Mouse (Mus musculus): ENCODE results near the gene Lrch4. TPM values are rescaled to one million over a fixed set of nuclear protein-coding genes. Genes with fewer than 3 reads are reported as not detected.
"Not testable (repeated sequence)": the region's sequence is repeated elsewhere in the genome, so short reads cannot be mapped to it uniquely, and the experiment has no call there.

Gene Lrch4
- total RNA-seq, 2 experiments from 2014 or later: 11.3 to 19.4 TPM

DNA sequence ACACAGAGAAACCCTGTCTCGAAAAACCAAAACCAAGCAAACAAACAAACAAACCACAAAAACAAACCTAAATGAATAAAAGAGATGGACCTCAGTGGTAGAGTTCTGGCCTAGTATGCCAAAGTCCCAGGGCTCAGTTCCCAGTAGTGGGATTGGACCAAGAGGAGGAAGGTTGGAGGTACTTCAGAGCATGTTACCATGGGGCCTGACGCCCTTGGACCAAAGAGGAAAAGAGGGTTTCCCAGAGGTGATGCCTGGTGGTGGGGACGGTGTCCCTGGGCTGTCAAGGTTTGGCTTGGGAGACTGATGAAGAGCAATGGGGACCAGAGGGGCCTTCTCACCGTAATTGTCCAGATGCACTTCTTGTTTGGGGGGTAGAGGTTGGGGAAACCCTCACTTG is 18.9 kb upstream of the Lrch4 start:
- DNase-seq (ENCODE audit: low spot score in 2 of 2): no peak
- intact Hi-C loops (cut with DNase I): no loop called here

DNA sequence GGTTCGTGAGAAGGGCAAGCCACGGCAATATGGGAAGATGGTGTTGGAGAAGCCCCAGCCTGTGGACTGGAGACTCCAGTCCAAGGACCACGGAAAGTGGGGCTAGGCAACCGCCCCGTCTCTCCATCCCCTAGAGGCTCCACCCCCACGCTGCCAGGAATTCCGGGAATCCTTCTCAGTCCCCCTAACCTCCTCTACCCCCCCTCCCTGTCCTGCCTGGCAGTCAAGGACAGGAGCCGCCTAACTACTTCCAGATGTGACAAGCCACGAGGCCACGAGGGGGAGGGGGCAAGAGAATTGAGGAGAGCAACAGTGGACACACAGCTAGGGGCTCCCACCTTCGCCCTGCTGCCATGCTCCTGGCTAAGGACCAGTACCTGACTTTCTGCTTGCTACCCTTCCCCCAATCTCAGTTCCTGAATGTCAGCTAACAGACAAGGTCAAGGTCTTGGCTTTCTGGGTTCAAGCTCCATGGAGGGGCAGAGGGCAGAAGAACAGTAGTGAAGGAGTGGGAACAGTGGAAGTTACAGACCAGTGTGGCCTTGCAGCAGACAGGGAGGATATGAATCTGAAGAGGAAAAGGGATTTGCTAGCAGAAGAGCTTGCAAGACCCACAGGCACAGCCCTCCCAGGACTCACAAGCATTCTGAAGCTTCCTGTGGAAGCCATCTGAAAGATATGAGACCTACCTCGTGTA is 18.2 kb upstream of the Lrch4 start:
- intact Hi-C loops (cut with DNase I): no loop called here
- DNase-seq (ENCODE audit: low spot score in 2 of 2): no peak

DNA sequence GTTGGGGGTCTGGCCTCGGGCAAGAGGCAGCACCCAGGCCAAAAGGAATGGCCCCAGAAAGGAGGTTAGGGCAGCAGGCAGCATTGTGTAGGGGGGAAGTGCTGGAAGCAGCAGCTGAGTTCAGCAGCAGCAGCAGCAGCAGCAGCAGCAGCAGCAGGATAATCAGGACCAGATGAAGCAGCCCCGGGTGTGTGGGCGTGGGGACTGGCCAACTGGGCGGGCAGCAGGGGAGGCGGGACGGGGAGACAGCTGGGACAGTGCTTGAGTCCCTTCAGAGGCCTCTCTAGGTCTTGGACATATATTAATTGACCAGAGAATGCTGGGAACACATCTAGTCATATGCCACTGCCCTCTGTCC is 17.7 kb upstream of the Lrch4 start:
- DNase-seq (ENCODE audit: low spot score in 2 of 2): no peak

GRCm38 (mm10) chr5:137613076-137613475 is 15.8 kb upstream of the Lrch4 start:
- DNase-seq (ENCODE audit: low spot score in 2 of 2): no peak

More for the DNA sequence above, 17.7 kb upstream of the Lrch4 start:
- intact Hi-C loops (cut with DNase I): no loop called here

GRCm38 (mm10) chr5:137613550-137613949 is 15.4 kb upstream of the Lrch4 start, which contains the start of gene Pcolce:
Pcolce (minus strand) TSS chr5:137613784.
- no peak for DNase-seq (ENCODE audit: low spot score in 2 of 2)
- intact Hi-C loops (cut with DNase I): no loop called here

More at GRCm38 (mm10) chr5:137613076-137613475, 15.8 kb upstream of the Lrch4 start:
- intact Hi-C loops (cut with DNase I): no loop called here

GRCm38 (mm10) chr5:137614921-137615320 is 14.0 kb upstream of the Lrch4 start:
- DNase-seq (ENCODE audit: low spot score in 2 of 2); intact Hi-C loops (cut with DNase I): not testable (repeated sequence)

- no peak for DNase-seq (ENCODE audit: low spot score in 2 of 2)
Measured at GRCm38 (mm10) chr5:137615347-137615746, 13.6 kb upstream of the Lrch4 start.

GRCm38 (mm10) chr5:137623937-137624530 is 4.9 kb upstream of the Lrch4 start:
- intact Hi-C loops (cut with DNase I): no loop called here
- DNase-seq (ENCODE audit: low spot score in 2 of 2): no peak

More at GRCm38 (mm10) chr5:137615347-137615746, 13.6 kb upstream of the Lrch4 start:
- intact Hi-C loops (cut with DNase I): no loop called here

- intact Hi-C loops (cut with DNase I): loop anchor here (5.0 kb wide), 1 partner anchor 41 kb away; no protein-coding TSS in a partner anchor
- DNase-seq (ENCODE audit: low spot score in 2 of 2): no peak
Measured at GRCm38 (mm10) chr5:137627991-137628390, 930 bp upstream of the Lrch4 start.

- intact Hi-C loops (cut with DNase I): loop anchor here (5.0 kb wide), 1 partner anchor 42 kb away; no protein-coding TSS in a partner anchor
- DNase-seq (ENCODE audit: low spot score in 2 of 2): no peak
Measured at GRCm38 (mm10) chr5:137629306-137629721, 393 bp downstream of the Lrch4 start.

GRCm38 (mm10) chr5:137629906-137630545 is 1.1 kb downstream of the Lrch4 start:
- no peak for DNase-seq (ENCODE audit: low spot score in 2 of 2)
- intact Hi-C loops (cut with DNase I): loop anchor here (5.0 kb wide), 1 partner anchor 43 kb away; no protein-coding TSS in a partner anchor

DNA sequence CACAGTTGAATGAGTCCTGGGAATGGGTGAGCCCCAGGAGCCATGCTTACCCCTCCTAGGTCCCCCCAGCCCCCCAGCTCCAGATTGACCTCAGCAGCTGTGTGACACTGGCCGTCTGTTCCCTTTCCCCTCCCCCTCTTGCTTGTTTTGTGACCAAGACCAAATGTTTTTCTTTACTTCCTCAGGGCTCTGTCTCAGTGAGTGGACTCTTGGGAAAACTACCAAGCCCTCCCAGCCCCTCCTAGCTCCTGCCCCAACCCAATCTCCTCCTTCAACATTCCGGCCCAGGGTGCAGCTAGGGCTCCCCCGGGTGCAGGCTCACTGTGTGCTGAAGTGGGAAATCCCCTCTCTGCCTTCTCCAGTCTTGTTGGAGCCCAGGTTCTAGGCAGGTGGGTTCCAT is 1.7 kb downstream of the Lrch4 start:
- DNase-seq (ENCODE audit: low spot score in 2 of 2): no peak
- intact Hi-C loops (cut with DNase I): no loop called here

- intact Hi-C loops (cut with DNase I): no loop called here
- DNase-seq (ENCODE audit: low spot score in 2 of 2): peak in 1 of 2 experiments; percentile 46
Measured at GRCm38 (mm10) chr5:137631171-137631570, 2.2 kb downstream of the Lrch4 start.

GRCm38 (mm10) chr5:137631591-137631990 is 2.7 kb downstream of the Lrch4 start:
- DNase-seq (ENCODE audit: low spot score in 2 of 2): no peak
- intact Hi-C loops (cut with DNase I): no loop called here

DNA sequence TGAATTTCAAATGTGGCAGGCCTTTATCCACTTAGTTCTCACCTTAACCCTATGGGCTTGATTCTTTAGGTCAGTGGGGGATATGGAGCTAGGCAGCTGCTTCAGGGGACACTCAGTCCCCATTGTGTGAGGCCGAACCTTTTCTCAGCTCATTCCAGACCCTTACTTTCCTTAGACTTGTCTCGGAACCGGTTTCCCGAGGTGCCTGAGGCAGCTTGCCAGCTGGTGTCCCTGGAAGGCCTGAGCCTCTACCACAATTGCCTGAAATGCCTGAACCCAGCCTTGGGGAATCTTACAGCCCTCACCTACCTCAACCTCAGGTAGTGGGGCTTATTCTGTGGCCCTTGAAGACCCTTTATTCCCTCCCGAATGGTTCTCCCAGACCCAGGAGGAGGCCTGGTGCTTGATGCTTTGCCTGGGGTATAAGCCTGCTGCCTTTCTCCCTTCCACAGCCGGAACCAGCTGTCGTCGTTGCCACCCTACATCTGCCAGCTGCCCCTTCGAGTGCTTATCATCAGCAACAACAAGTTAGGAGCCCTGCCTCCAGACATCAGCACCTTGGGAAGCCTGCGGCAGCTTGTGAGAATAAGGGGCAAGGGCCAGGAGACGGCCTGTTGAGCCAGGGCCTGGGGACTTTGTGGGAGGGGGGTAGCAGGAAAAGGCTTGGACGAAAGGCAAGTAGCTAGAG is 4.6 kb downstream of the Lrch4 start:
- no peak for DNase-seq (ENCODE audit: low spot score in 2 of 2)
- intact Hi-C loops (cut with DNase I): no loop called here

GRCm38 (mm10) chr5:137639472-137639871 is 10.6 kb downstream of the Lrch4 start:
- no peak for DNase-seq (ENCODE audit: low spot score in 2 of 2)
- intact Hi-C loops (cut with DNase I): no loop called here

DNA sequence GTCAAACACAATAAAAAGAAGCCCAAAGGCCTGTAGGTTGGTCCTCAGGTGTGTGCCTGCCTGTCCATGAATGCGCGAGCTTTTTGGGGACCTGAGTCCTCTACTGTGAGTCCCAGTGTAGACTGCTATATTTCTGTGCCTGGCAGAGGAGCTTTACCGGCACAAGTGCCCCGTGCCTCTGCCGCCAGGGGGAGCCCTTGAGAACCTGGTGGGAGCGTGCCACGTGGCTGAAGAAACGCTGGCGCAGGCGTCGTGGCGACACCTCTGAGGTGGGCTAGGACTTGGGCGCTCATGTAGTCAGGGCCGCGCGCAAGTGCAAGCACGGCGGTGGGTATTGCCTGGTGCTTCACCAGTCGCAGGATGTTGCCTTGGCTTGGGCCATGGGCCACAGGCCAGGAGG is 12.1 kb downstream of the Lrch4 start, which contains the start of gene Sap25:
Gene Sap25, plus strand, starts transcription at position 281 of the 400 bp plus-strand sequence.
- intact Hi-C loops (cut with DNase I): no loop called here
- no peak for DNase-seq (ENCODE audit: low spot score in 2 of 2)

DNA sequence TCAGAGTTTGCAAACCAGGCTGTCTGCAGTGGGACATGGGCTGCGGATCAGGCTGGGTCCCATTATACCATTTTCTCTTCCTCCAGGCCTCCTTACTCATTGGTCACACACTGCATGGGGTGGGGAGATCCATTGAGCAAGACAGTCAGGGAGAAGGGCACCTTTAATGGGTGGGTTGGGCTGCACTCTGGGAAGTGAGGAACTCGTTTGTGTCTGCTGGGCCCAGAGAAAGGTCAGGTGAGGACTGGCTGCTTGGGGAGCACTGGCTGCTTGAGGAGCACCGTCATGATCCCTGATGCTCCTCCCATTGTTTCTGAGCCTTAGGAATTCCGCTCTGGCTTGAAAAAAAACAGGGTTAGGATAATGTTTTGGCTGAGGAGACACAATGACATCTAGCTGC is 14.0 kb downstream of the Lrch4 start:
- intact Hi-C loops (cut with DNase I): no loop called here
- no peak for DNase-seq (ENCODE audit: low spot score in 2 of 2)

DNA sequence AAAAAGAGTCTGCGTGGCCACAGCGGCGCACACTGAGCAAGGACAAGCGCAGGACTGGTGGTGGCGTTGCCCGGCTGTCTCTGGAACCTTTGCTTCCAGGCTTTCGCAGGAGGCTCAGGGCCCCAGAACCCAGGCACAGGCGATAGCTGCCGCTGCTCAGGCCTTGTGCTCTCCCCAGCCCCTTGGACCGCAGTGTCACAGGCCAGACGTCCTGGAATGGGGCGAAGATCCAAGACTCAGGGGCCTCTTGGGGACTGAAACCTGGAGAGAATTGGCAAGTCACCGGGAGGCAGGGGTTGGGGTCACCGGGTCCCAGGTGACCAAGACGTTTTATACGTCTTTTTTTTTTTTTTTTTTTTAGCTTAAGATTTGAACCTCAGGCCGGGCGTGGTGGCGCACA is 15.6 kb downstream of the Lrch4 start:
- intact Hi-C loops (cut with DNase I): no loop called here
- no peak for DNase-seq (ENCODE audit: low spot score in 2 of 2)

DNA sequence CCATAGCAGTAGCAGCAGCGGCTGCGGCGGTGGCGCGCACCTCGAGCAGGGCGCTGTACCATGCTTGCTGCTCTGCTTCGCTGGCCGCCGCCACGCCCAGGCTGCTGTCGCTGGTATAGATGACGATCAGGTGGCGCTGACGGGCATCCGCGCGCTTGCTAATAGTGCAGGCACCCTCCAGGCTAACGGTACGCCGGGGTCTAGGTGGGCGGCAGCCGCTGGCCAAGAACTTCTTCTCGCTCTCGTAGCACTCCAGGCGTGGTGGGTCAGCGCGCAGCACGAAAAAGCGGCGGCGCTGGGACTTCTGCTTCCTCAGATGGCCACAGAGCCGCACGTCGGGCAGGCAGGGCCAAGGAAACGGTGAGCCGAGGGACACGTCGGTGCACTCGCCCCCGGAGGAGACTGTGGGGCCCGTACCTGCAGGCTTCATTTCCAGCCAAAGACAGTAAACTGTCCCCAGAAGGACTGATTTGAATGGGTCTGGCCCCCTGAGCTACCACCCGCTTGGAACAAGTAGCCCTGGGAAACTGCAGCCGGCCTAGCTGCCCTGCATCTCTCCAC is 16.2 kb downstream of the Lrch4 start:
- no peak for DNase-seq (ENCODE audit: low spot score in 2 of 2)
- intact Hi-C loops (cut with DNase I): no loop called here
